Mouse (Mus musculus): ENCODE results near the gene Hdac9. TPM values are rescaled to one million over a fixed set of nuclear protein-coding genes. Genes with fewer than 3 reads are reported as not detected.

Hdac9 gene
- polyA plus RNA-seq, 1 experiment = 6.0 TPM

DNA sequence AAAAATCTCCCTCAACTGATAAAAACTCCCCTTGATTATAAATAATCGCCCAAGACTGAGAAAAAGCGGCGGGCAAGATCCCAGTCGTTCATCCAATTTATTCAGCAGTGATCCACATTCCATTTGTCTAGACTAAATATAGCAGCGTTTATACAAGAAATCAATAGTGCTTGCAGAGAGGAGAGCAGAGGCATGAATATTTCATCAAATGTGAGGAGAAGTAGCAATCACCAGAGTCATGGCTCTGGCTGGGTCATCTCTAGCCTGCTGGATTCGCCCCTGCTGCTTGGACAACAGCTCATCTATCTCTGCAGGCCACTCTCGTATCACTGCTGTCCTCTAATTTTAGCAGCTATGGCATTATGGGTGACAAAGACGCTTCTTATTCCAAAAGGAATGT is 476.0 kb downstream of the Hdac9 start:
- Histone ChIP-seq H3K4me1 (ENCODE audit: control insufficient read depth, insufficient read depth, low read length) (no peaks in the 10 kb centered on the region), H3K27ac (ENCODE audit: insufficient read depth, low read length) (no peak overlapping the region)
- TF ChIP-seq POLR2A (IDR thresholded peaks at IDR 0.05; ENCODE audit: low read depth, low read length) (no peak), CTCF (IDR thresholded peaks at IDR 0.05; ENCODE audit: borderline replicate concordance, insufficient read depth, low read length) (no peak)

DNA sequence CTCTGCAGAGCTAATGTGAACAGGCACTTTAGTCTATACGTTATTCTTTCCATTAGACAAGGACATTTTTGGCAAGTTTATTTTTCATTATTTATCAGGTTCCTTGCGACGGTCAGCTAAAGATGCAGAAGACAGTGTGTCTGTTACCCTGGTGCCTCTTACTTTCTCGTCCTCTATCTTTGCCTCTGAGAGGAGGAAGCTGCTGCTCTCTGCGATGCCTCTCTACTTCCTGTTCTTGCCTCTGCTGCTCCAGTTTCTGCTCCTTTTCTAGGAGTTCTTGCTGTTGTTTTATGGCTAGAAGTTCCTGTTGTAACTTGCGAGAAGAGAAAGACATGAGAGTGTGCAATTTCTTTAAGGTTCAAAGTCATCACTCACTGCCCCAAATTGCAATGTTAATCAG is 484.0 kb downstream of the Hdac9 start:
- H3K4me3 ChIP-seq (ENCODE audit: insufficient read depth, low read length) = no peak overlapping the region
- TF ChIP-seq CTCF (IDR thresholded peaks at IDR 0.05; ENCODE audit: borderline replicate concordance, insufficient read depth, low read length) (no peak), POLR2A (IDR thresholded peaks at IDR 0.05; ENCODE audit: low read depth, low read length) (no peak)
- H3K4me1 ChIP-seq (ENCODE audit: control insufficient read depth, insufficient read depth, low read length) = no peaks in the 10 kb centered on the region
- no peak overlapping the region for H3K27ac ChIP-seq (ENCODE audit: insufficient read depth, low read length)

More for the DNA sequence above, 476.0 kb downstream of the Hdac9 start:
- no peak overlapping the region for H3K4me3 ChIP-seq (ENCODE audit: insufficient read depth, low read length)

DNA sequence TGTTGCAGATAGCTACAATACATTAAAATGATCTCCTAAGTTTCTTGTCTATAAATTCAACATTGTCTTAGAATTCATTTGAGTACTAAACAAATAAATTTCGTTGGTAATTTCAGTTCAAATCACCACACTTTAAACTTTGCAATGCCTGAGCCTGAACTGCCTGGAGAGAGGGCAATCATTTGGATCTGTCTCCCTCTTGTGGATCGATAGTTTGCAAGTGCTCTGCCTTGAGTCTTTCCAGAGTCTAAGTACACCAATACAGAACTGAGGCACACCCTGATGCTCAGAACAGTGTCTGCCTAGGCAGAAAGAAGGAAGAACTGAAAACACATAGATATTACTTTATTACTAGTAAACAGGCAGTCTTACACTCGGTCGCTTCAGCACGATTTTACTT is 484.4 kb downstream of the Hdac9 start:
- Histone ChIP-seq H3K4me3 (ENCODE audit: insufficient read depth, low read length) (no peak overlapping the region), H3K27ac (ENCODE audit: insufficient read depth, low read length) (no peak overlapping the region), H3K4me1 (ENCODE audit: control insufficient read depth, insufficient read depth, low read length) (no peaks in the 10 kb centered on the region)
- no peak for TF ChIP-seq POLR2A (IDR thresholded peaks at IDR 0.05; ENCODE audit: low read depth, low read length)
- peak; percentile 32; the same call in 1 of the 2 replicates for TF ChIP-seq CTCF (IDR thresholded peaks at IDR 0.05; ENCODE audit: borderline replicate concordance, insufficient read depth, low read length)

DNA sequence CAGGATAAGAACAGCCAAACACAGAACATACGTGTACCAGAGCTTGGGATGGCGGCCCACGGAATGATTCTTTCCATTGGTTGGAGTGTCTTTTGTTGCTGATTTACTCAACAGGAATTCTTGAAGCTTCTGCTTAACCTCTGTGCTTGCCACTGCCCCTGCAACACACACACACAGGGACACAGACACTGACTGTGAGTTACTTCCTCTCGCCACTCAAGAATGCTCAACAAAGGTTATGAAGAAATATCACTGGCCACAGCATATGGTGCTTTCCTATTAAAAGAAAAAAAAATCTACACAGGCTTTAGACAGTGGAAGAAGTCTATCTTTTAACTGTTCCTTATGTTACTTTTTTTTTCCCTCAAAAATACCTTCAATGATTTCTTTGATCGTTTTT is 485.1 kb downstream of the Hdac9 start:
- no peak overlapping the region for H3K27ac ChIP-seq (ENCODE audit: insufficient read depth, low read length)
- no peak overlapping the region for H3K4me3 ChIP-seq (ENCODE audit: insufficient read depth, low read length)
- H3K4me1 ChIP-seq (ENCODE audit: control insufficient read depth, insufficient read depth, low read length) = no peaks in the 10 kb centered on the region
- TF ChIP-seq CTCF (IDR thresholded peaks at IDR 0.05; ENCODE audit: borderline replicate concordance, insufficient read depth, low read length) (no peak), POLR2A (IDR thresholded peaks at IDR 0.05; ENCODE audit: low read depth, low read length) (no peak)

DNA sequence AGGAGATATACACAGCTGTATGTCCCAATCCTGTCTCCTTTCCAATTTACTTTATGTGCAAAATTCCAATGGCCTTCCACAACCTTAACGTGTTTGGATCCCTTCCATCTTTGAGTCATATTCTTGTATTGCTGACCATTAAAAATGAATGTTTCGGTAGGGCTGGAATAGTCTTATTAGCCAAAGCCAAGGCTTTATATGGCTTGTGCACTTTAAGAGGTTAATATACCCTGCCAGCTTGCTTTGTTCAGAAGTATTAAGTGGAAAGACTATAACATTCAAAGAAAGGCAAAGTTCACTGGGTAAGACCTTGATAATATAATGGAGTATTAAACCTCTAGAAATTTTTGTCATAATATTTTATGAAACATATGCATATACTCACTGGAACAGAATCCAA is 491.4 kb downstream of the Hdac9 start:
- Histone ChIP-seq H3K27ac (ENCODE audit: insufficient read depth, low read length) (no peak overlapping the region), H3K4me1 (ENCODE audit: control insufficient read depth, insufficient read depth, low read length) (no peaks in the 10 kb centered on the region), H3K4me3 (ENCODE audit: insufficient read depth, low read length) (no peak overlapping the region)
- TF ChIP-seq POLR2A (IDR thresholded peaks at IDR 0.05; ENCODE audit: low read depth, low read length) (no peak), CTCF (IDR thresholded peaks at IDR 0.05; ENCODE audit: borderline replicate concordance, insufficient read depth, low read length) (no peak)

DNA sequence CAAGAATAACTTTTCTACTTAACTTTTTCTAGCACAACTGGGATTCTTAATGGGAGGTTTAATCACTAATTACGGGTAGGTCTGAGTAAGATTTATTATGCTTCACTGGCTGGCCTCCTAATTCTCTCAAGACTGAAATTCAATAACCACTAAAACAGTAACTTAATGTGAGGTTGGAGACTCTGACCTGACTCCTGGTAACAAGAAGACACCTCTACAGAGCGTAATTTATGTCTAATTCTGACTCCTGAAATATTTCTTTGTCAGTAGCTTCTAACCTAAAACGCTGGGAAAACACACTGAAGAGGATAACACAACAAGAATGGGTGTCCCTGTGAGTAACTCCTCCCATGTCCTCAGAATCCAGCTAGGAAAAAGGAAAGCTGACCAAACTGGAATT is 508.8 kb downstream of the Hdac9 start:
- TF ChIP-seq CTCF (IDR thresholded peaks at IDR 0.05; ENCODE audit: borderline replicate concordance, insufficient read depth, low read length) = no peak
- TF ChIP-seq POLR2A (IDR thresholded peaks at IDR 0.05; ENCODE audit: low read depth, low read length) = no peak
- Histone ChIP-seq H3K4me3 (ENCODE audit: insufficient read depth, low read length) (no peak overlapping the region), H3K4me1 (ENCODE audit: control insufficient read depth, insufficient read depth, low read length) (no peaks in the 10 kb centered on the region), H3K27ac (ENCODE audit: insufficient read depth, low read length) (no peak overlapping the region)

DNA sequence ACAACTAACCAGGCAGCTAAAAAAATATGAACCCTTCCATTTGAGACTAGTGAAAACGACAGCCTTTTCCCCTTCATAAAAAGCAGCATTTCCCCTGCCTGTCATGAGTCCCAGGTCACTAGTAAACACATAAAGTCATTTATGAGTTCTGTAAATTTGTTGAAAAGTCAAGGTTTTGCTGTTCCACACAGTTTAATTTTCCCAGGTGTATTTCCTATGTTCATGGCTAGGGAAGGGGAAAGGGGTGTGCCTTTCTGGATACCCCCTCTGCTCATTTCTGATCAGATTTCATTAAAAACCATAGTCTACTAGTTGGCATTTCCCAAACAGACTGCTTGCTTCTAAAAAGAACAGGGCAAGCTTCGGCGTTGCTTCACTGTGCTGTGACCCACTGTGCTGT is 509.8 kb downstream of the Hdac9 start:
- no peak overlapping the region for H3K27ac ChIP-seq (ENCODE audit: insufficient read depth, low read length)
- no peaks in the 10 kb centered on the region for H3K4me1 ChIP-seq (ENCODE audit: control insufficient read depth, insufficient read depth, low read length)
- TF ChIP-seq CTCF (IDR thresholded peaks at IDR 0.05; ENCODE audit: borderline replicate concordance, insufficient read depth, low read length) = no peak
- TF ChIP-seq POLR2A (IDR thresholded peaks at IDR 0.05; ENCODE audit: low read depth, low read length) = no peak
- H3K4me3 ChIP-seq (ENCODE audit: insufficient read depth, low read length) = no peak overlapping the region

DNA sequence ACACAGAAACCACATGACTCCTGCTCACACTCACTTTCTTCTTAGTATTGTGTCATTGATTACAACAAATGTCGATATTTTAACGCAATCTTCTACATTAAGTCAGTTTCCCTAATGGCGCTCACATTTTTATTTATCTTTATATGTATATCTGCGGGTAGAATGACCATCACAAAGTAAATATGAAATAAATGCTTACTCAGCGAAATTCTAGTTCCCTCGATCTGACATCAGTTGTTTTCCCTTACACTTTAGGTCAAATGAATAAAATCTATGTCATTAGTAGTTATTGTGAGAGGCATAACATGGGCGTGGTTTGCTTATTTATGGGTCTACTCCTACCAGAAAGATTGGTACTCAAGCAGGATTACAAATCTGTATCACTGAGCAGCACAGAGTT is 514.8 kb downstream of the Hdac9 start:
- Histone ChIP-seq H3K4me1 (ENCODE audit: control insufficient read depth, insufficient read depth, low read length) (no peaks in the 10 kb centered on the region), H3K27ac (ENCODE audit: insufficient read depth, low read length) (no peak overlapping the region), H3K4me3 (ENCODE audit: insufficient read depth, low read length) (no peak overlapping the region)
- TF ChIP-seq CTCF (IDR thresholded peaks at IDR 0.05; ENCODE audit: borderline replicate concordance, insufficient read depth, low read length) (no peak), POLR2A (IDR thresholded peaks at IDR 0.05; ENCODE audit: low read depth, low read length) (no peak)

DNA sequence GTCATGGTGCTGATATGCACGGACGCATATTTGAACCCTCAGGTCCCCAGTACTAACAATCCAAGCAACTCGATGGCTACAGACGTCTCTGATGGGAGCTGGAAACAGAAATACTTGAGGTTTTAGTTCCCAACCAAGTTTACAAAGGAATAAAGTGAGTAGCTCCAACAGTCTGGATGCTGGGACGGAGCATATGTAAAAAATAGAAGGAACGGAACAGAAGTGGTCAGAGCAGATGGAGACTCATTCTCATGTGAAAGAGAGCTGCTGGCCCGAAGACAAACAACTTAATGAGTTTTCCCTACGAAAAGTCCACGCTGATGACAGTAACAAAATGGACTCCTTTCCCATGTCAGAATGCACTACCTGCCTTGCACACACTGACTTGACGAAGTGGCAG is 518.3 kb downstream of the Hdac9 start:
- H3K4me1 ChIP-seq (ENCODE audit: control insufficient read depth, insufficient read depth, low read length) = no peaks in the 10 kb centered on the region
- H3K27ac ChIP-seq (ENCODE audit: insufficient read depth, low read length) = no peak overlapping the region
- no peak overlapping the region for H3K4me3 ChIP-seq (ENCODE audit: insufficient read depth, low read length)
- no peak for TF ChIP-seq POLR2A (IDR thresholded peaks at IDR 0.05; ENCODE audit: low read depth, low read length)
- TF ChIP-seq CTCF (IDR thresholded peaks at IDR 0.05; ENCODE audit: borderline replicate concordance, insufficient read depth, low read length) = no peak

DNA sequence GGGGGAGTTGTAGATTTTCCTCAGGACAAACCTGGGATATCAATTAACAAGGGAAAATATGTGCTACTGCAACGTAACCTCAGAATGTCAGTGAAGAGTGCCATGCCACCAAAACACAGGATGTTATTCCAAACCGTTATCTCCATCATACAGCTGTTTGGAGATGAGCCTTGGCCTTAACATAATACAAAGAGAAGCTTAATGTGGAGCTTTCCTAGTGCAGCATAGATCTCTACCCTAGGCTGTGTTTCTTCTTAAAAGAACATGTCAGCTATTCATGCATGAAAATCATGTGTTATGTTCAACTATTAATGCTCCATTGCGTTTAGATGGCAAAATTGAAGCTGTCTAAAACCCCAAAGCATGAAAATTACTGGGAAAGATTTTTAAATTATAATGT is 522.6 kb downstream of the Hdac9 start:
- H3K27ac ChIP-seq (ENCODE audit: insufficient read depth, low read length) = no peak overlapping the region
- no peak overlapping the region for H3K4me3 ChIP-seq (ENCODE audit: insufficient read depth, low read length)
- H3K4me1 ChIP-seq (ENCODE audit: control insufficient read depth, insufficient read depth, low read length) = no peaks in the 10 kb centered on the region
- TF ChIP-seq CTCF (IDR thresholded peaks at IDR 0.05; ENCODE audit: borderline replicate concordance, insufficient read depth, low read length) = no peak
- no peak for TF ChIP-seq POLR2A (IDR thresholded peaks at IDR 0.05; ENCODE audit: low read depth, low read length)

DNA sequence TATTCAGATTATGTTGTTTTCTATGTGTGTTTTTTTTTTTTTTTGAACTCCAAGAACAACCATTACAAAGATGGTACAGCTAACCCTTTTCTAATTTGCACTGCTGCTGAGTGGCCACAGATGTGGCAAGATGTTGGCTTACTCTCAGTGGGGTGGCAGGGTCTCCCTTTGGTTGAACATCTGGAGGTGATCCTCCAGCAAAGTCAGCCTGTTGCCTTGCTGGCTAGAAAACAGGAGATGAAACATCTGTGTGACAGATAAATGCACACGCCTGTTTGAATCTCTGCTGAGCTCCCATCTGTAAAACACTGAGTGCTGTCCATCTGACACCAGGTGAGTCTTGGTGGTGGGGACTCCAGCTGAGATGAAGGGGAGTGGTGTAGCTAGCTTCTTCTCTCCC is 537.2 kb downstream of the Hdac9 start:
- Histone ChIP-seq H3K27ac (ENCODE audit: insufficient read depth, low read length) (no peak overlapping the region), H3K4me1 (ENCODE audit: control insufficient read depth, insufficient read depth, low read length) (no peaks in the 10 kb centered on the region), H3K4me3 (ENCODE audit: insufficient read depth, low read length) (no peak overlapping the region)
- no peak for TF ChIP-seq POLR2A (IDR thresholded peaks at IDR 0.05; ENCODE audit: low read depth, low read length)
- no peak for TF ChIP-seq CTCF (IDR thresholded peaks at IDR 0.05; ENCODE audit: borderline replicate concordance, insufficient read depth, low read length)
